Mouse (Mus musculus) kidney, postnatal 10 days (tissue): Measurements from ENCODE around the gene Dock10.

Source experiments
- DNase-seq: peaks from one replicate; pipeline ENCODE4 v3.0.0; 2021; ENCODE audit warnings: mixed read lengths

The Dock10 gene

GRCm38 (mm10) chr1:80727403-80727802, 30.9 kb downstream of the Dock10 start:
- no peak for DNase-seq

GRCm38 (mm10) chr1:80722647-80723046, 35.7 kb downstream of the Dock10 start:
- peak; percentile 66 for DNase-seq

GRCm38 (mm10) chr1:80722001-80722400, 36.3 kb downstream of the Dock10 start:
- no peak for DNase-seq

GRCm38 (mm10) chr1:80721181-80721580, 37.1 kb downstream of the Dock10 start:
- no peak for DNase-seq

- DNase-seq = no peak
These were observed 38.2 kb downstream of the Dock10 start for GRCm38 (mm10) chr1:80720146-80720545.

GRCm38 (mm10) chr1:80719436-80719835, 38.9 kb downstream of the Dock10 start:
- no peak for DNase-seq

GRCm38 (mm10) chr1:80718666-80719065, 39.7 kb downstream of the Dock10 start:
- no peak for DNase-seq

- DNase-seq = no peak
These were observed 42.4 kb downstream of the Dock10 start for GRCm38 (mm10) chr1:80715917-80716316.

GRCm38 (mm10) chr1:80713920-80714319, 44.4 kb downstream of the Dock10 start:
- no peak for DNase-seq

- peak; percentile 14 for DNase-seq
These were observed 47.6 kb downstream of the Dock10 start for GRCm38 (mm10) chr1:80710607-80711261.

- DNase-seq = no peak
These were observed 48.2 kb downstream of the Dock10 start for GRCm38 (mm10) chr1:80710097-80710541.

- peak; percentile 33 for DNase-seq
These were observed 49.0 kb downstream of the Dock10 start for GRCm38 (mm10) chr1:80709299-80709698.

- DNase-seq = no peak
These were observed 55.0 kb downstream of the Dock10 start for GRCm38 (mm10) chr1:80703279-80703678.

GRCm38 (mm10) chr1:80676004-80676673, 82.2 kb downstream of the Dock10 start:
- no peak for DNase-seq

GRCm38 (mm10) chr1:80671730-80672129, 86.6 kb downstream of the Dock10 start:
- DNase-seq = no peak

- DNase-seq = no peak
These were observed 87.3 kb downstream of the Dock10 start for GRCm38 (mm10) chr1:80671056-80671455.

- DNase-seq = no peak
These were observed 87.9 kb downstream of the Dock10 start for GRCm38 (mm10) chr1:80670387-80670786.

GRCm38 (mm10) chr1:80665761-80666160, 92.6 kb downstream of the Dock10 start:
- DNase-seq = no peak

- no peak for DNase-seq
These were observed 93.2 kb downstream of the Dock10 start for GRCm38 (mm10) chr1:80665161-80665560.

GRCm38 (mm10) chr1:80661506-80662402, 96.6 kb downstream of the Dock10 start:
- no peak for DNase-seq

GRCm38 (mm10) chr1:80659465-80660245, 98.7 kb downstream of the Dock10 start:
- DNase-seq = no peak

GRCm38 (mm10) chr1:80656389-80656788, 101.9 kb downstream of the Dock10 start:
- peak; percentile 61 for DNase-seq

- peak; percentile 11 for DNase-seq
These were observed 102.5 kb downstream of the Dock10 start for GRCm38 (mm10) chr1:80655854-80656253.
